Mouse (Mus musculus) MEL-GATA-1-ER (cell line): ENCODE results near the gene Slc38a2.

Experiments used
- DNase-seq: peaks from one replicate; pipeline ENCODE4 v3.0.0-alpha.2; 2012; ENCODE audit warnings: low read depth; ENCODE audit errors: extremely low read depth

Gene Slc38a2

DNA sequence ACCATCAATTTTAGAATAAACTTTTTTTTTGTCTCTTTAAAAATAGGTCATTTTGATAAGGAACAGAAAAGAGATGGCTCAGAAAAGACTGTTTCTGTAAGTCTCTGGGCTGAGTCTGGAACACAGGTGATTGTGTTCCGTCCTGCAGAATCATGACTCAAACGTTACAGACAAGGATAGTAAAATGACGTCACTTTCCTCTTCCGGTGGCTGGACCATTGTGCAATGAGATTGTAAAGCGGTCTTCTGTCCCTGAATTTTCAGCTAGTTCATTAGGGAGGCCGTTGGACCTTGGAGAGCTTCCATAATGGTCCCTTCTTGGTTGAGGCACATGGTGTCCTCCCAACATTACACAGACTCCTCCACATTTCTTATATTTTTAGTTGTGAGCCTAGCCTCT is 29.8 kb downstream of the Slc38a2 start:
- no peak for DNase-seq

DNA sequence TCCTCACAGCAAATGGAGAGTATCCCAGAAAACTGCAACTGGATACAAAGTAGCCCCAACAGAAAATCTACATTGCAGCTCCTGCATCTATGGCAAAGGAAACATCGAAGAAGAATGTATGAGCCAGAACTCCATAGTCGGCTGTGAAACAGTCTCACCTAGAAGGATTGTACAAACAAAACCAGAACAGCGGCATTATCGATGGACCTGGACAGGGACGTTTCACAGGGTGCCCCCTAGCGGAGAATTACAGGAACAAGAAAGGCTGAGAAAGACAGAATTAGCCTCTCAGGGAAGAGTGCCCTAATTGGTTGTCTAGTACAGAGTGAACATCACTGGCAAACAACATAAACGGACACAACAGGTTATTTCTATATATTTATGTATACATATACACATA is 32.9 kb downstream of the Slc38a2 start:
- peak; percentile 70 for DNase-seq

DNA sequence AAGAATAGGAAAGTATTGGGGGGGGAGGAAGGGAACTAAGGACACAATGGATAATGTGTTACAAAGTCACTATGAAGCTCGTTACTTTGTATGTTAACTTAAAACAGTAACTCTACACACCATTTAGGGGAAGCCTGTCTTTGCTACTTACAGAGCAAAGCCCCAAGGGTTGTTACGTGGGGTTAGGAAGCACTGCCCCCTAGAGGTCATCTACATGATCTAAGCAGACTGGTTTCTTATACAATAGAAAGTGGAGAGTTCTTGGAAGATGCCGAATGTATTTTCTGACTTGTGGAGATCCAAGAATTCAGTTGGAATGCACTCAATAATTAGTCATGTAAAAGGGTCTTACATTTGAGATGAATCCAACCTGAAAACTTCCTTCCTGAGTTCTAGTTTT is 33.6 kb downstream of the Slc38a2 start:
- DNase-seq: peak; percentile 90

DNA sequence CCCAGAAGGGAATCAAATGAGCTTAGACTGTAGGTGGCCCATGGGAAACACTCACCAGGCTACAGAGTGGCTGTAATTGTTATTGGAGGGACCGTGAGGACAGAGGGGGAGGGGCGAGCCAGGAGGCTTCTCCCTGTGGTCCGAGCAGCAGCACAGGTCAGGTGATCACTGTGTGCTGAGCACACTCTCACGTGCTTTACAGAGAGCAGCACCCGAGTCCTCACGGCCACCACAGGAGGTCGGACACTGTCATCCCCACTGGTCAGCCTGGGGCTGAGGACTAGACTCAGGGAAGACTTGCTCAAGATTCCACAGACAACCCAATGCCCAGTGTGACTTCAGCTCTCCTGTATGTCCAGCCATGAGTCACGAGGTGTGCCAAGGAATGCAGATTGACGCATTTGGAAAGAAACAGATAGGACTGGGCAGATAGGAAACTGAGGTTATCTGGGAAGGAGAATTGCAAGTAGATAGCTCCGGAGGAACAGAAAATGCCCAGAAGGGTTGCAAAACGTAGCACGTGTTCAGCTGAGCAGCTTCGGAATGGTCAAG is 38.9 kb downstream of the Slc38a2 start:
- DNase-seq: no peak

DNA sequence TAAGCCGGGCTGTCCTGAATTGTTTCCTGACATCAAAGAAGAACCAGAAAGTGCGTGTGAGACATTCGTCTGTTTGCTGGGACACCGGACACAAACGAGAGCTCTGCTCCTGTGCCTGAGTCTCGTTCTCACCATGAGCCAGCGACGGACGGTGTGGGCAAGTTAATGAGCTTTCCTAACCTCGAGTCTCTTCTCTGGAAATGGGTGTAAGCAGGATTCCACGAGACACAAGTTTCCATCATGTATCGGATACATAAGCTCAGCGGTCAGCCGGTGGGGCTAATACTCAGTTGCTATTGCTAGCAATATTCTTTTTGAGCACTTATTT is 41.3 kb downstream of the Slc38a2 start:
- no peak for DNase-seq

DNA sequence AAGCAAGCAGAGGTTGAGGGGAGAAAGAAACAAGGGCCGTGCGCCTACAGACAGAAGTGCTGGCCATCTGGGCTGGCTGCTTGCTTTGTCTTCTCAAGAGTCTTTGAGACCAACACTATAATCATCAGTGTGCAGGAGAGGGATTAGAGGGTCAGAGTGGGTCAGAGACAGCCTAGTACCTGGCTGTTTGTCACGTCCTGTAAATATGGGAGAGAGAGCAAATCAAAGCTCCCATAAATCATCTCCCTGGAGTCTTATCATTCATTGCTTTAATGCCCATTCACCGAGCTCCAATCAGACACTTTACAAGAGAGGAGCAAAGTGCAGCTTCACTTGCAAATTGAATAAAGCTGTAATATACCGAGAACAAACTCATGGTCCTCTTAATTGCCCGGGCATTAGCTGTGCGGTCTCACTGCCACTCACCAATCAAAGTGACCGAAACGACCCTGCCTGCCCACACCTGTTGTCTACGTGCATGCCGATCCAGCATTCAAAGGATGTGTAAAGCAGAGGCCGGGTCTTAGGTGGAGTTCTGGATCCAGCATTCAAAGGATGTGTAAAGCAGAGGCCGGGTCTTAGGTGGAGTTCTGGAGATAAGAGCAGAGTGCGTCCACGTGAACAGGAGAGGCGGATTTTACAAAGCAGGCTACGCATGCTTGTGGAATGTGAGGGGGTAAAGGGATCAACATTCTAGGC is 41.8 kb downstream of the Slc38a2 start:
- no peak for DNase-seq

DNA sequence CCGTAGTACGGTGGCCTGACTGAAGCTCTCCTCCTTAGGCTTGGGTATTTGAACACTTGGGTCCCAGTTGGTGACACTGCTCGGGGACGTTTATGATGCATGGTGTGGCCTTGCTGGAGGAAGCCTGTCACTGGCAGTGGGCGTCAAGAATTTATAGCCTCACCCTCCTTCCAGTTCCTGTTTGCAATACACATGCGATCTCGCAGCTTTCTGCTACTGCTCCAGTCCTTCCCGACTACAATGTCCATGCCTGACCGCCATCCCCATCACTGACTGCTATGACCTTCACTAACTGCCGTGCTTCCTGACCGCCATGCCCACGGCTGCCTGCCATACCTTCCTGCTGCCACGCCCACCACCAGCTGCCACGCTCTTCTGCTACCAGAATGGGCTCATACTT is 44.0 kb downstream of the Slc38a2 start:
- DNase-seq: no peak

DNA sequence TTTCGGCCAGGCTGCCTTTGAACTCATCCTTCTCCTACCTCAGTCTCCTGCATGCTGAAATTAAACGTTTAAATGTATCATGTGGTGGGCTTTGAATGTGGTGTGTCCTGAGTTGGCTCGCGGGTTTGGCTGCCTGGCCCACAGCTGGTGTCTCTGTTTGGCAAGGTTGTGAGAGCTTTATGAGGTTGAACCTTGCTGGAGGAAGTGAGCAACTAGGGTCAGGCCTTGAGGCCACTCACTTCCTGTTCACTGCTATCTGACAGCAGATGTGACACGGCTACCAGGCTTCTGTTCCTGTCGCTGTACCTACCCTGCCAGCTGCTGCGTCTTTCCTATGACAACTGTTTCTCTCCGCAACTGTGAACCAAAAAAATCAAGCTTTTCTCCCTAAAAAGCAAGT is 44.8 kb downstream of the Slc38a2 start:
- DNase-seq: peak; percentile 65

DNA sequence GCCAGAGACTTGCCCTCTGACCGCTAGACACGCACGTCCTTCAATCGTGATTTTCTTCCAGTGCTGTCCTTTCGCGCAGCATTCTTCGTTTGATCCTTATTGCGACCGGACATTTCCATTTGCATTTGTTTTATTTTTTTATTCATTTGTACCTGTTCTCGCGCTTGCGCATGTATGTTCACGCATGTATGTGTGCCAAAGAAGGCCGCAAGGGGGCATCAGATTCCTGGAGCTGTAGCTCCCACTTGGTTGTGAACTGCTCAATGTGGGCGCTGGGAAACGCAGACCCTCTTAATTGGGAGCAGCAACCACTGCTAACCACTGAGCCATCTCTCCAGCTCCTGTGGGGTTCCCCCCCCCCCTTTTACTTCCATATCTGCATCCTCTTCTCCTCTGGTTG is 46.5 kb downstream of the Slc38a2 start:
- no peak for DNase-seq

DNA sequence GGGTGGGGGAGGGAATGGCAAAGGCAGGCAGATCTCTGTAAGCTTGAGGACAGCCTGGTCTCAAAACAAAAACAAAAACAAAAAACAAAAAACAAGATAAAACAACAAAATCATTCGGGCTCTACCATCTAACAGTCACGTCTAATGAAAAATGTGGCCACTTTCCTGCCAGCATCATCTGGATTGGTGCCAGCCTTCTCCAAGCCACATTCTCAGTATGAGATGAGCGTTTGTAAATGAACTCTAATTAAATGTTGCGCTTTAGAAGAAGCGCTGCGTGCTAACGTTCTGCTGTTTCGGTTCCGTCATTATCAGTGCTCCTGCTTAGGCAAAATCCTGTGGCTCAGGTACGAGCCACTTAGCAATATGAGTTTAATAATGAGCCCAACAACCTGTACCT is 47.0 kb downstream of the Slc38a2 start:
- no peak for DNase-seq

DNA sequence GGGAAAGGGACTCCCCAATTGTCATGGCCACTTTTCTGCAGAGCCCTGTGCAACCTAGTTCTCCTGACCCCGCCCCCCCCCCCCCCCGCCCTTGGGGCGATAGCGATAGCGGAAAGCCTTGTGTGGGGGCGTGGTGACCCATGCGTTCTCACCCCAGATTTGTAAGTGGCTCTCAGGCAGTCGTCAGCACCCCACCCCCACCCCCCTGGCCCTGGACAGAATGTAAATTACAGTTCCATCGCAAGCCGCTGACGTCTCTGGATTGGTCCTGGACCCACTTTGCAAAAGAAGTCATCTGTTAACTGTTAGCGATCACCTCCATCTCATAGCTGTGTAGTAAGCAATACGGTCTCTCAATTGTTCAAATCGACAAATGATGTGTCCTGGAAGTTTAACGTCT is 52.2 kb downstream of the Slc38a2 start:
- DNase-seq: no peak

DNA sequence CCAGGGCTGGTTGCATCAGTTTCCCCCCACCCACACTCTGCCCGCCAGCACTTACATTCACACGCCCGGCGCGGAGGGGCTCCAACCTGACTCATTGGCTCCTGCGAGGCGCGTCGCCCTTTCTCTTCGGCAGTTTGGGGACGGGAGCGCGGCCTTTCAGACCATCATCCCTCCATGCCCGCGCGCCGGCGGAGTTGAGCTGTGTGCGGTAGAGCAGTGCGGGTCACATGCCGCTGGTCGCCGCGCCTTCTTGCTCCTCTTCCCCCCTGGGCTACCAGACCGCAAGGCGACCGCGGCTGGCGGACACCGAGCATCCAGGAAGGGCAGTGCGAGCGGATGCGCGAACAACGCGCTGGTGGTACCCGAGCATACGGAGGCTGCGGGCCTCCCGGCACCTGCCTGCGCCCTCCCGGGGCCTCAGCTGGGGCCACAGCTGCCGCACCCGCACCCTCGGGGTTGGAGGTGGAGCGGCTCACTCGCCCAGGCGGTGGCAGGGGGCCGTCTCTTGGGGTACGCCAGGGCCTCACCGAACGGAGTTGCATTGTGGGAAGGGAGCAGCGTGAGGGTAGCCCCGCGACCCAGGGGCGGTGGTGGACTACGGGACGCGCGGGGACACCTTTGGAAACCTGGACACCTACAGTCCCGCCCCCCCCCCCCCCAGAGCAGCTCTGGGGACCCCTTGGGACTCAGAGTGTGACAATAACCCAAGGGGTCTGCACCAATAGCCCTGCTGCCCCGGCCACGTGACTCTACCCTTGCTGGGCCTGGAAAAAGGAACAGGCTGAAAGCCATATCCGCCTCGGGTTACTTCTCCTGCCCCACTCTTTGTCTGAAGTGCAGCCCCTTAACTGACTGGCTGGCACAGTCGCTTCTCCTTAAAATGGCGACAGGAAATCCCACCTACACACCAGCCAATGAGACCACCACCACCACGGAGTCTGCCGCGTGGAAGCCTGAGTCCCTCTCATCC is 56.8 kb downstream of the Slc38a2 start, which contains the start of gene Slc38a1:
Gene Slc38a1, minus strand, starts transcription at position 478 of the 970 bp plus-strand sequence.
- no peak for DNase-seq

DNA sequence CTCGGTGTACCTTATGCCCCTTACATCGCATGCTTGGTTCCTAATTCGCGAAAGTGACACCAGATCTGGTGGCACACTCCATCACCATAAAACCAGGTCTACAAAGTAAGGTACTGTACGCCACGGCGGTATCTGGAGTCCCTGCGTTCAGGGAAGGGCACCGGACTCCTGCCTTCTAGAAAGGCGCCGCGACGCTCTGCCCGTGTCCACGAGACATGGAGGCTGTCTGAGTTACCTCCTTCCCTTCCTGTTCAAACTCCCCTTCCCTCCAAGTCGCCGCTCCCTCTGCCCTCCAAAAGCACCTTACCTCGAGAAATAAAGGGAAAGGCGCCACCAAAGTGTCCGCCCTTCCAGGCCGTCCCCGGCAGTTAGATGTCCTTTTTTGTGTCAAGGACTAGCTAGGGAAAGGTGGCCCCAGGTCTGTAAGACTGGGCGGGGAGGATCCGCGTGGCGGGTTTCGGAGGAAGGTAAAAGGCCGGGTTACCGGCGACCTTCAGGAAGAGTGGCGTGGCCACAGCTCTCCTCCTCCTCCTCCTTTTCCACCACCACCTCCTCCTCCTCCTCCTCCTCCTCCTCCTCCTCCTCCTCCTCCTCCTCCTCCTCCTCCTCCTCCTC is 57.6 kb downstream of the Slc38a2 start:
- DNase-seq: no peak

DNA sequence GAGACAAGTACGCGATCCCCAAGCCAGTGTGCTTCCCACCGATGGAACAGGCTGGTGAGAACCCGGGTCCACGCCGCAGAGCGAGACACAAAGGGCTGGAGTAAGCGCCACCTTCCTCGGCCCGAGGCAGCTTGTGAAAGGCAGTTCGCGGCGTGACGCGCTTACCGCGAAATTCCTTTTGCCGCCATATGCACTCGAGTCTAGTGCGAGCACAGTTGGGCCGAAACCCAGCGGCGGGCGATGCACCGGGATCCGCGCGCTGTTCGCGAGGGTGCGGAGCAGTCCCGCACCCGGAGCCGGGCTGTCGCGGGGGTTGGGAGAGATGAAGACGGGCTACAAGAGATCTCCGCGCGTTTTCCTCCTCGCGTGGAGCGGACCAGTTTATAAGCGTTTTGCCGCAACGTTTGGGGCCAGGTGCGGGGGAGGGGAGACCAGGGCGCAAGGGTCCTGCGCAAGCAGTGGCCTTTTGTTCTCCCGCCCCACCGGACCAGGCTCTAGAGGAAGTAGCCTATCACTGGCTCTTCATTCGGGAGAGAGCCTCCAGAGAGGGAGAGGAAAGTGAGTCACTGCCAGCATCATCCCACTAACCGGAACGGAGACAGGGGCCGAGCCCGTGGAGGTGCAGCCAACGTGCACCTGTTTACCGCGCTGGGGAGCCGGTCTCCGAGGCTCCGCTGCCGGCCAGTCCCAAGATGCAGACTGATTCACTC is 58.3 kb downstream of the Slc38a2 start:
- no peak for DNase-seq

DNA sequence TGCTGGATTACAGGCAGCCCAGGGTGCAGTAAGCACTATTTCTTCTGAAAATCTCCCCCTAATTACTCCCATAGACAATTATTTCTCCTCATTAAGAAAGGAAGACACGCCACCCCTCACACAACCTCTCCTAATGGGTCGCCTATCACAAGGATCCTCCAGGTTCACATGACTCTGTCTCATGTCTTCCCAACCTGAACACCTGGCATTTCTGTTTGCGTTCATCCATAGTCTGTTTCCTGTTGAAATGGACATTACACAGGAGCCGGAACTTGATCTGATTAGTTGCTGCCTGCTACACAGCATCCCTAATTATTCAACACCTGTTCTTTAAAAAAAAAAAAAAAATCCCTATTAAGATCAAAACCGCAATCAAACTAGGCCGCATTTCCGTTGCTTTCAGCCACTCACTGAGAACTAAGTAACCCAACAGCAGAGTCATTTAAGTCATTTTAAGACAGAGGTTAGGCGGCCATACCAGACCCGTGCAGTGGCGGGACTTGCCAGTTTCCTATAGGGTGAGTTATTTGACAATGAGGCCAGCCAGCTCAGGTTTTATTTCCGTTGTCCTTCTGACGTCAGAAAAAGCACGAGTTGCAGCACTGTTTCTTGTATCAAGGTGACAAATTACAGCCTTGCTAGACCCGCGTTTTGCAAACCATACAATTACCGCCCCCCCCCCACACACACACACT is 59.1 kb downstream of the Slc38a2 start:
- no peak for DNase-seq

DNA sequence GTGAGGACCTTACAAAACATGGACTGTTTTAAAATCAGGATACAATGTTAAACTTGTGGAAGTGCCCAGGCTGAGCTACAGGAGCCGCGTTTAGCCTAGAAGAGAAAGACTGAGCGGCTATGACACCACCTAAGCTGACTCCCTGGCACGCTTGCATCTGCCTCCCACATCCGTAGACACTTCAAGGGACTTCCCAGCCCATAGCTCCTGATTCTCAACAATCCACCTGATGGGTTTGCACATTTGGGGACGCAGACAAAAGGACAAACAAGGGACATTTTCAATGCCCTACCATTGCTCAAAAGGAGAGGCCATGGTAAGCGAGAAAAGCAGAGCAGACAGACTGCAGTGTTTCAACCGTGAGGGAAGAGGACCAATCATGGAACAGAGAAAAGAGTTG is 59.9 kb downstream of the Slc38a2 start:
- DNase-seq: no peak

DNA sequence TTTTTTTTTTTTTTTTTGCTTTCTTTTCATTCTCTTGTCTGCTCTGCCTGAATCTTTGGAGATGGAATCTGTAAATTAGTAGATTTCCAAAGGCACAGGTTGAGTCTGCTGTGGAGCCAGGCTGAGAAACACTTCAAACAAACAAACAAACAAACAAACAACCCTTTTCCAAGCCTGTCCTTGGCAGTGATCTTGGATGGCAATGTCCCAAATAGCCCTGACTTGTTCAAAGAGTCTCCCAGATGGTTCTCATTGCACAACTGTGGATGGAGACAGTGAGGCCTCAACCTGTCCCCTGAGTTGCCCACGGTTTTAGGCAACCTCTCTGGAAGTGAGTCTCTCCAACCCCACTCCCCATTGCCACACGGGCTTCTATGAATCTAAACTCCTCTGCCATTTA is 60.9 kb downstream of the Slc38a2 start:
- DNase-seq: no peak

DNA sequence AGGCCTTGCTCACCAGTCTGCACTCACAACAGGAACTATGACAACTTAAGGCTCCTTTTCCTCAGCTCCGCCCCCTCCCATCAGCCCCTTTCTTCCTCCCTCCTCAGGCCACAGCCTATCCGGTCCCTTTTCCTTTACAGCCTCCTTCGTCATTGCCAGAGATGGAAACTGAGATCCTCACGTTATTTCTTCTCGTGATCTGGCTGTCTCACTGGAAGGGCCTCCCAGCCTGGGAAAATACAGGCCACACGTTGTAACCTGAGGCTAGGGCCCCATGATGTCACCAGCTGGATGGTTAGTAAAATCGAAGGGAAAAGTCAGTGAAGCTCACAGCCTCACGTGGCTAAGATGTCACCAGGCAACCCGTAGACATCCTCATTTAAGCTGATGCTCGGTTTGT is 61.4 kb downstream of the Slc38a2 start:
- DNase-seq: no peak
